Mouse (Mus musculus) right cerebral cortex, adult 2 months (tissue): ENCODE results near the gene H2afz.
"Not testable (repeated sequence)": the region's sequence is repeated elsewhere in the genome, so short reads cannot be mapped to it uniquely, and the experiment has no call there.

ENCODE experiments used
- DNase-seq, 2 experiments: peaks; one replicate each; pipeline ENCODE4 v3.0.0; 2021 to 2022; ENCODE audit warnings: low spot score in 2 of 2

H2afz gene

GRCm38 (mm10) chr3:137863330-137864123, 760 bp upstream of the H2afz start:
- DNase-seq, result no peak

- DNase-seq, result peak; percentile 86 to 91
Observed at GRCm38 (mm10) chr3:137864988-137865982, 998 bp downstream of the H2afz start.

- peak in 1 of 2 experiments; percentile 7 for DNase-seq
Observed at GRCm38 (mm10) chr3:137867133-137867436, 2.8 kb downstream of the H2afz start.

DNA sequence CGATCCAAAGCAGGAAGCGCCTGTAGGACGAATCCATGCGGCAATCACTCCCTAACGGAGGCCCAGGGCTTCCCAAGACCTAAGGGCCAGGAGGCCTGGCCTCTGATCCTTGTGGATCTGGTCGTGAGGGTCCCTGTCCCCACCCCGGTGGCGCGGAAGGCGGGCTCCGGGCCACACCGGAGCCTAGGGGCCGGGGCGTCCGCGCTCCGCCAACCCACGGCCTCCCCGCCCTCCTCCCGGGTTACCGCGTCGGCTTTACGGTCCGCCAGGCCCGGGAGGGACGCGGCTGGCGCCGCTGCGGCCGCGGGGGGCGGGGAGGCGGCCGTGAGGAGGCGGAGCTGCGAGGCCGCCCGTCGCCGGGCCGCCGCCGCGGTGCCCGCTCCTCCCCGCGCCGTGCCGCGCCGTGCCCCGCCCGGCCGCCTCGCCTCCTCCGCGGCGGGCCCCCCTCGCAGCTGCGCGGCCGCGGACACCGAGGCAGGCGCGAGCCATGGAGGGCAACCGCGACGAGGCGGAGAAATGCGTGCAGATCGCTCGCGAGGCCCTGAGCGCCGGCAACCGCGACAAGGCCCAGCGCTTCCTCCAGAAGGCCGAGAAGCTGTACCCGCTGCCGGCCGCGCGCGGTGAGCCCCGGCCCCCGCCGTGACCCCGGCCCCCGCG, 3.3 kb downstream of the H2afz start, which contains the start of gene Dnajb14:
Gene Dnajb14 (plus strand): TSS at position 239 of the 657 bp plus-strand sequence.
- DNase-seq, result peak; percentile 32 to 33

DNA sequence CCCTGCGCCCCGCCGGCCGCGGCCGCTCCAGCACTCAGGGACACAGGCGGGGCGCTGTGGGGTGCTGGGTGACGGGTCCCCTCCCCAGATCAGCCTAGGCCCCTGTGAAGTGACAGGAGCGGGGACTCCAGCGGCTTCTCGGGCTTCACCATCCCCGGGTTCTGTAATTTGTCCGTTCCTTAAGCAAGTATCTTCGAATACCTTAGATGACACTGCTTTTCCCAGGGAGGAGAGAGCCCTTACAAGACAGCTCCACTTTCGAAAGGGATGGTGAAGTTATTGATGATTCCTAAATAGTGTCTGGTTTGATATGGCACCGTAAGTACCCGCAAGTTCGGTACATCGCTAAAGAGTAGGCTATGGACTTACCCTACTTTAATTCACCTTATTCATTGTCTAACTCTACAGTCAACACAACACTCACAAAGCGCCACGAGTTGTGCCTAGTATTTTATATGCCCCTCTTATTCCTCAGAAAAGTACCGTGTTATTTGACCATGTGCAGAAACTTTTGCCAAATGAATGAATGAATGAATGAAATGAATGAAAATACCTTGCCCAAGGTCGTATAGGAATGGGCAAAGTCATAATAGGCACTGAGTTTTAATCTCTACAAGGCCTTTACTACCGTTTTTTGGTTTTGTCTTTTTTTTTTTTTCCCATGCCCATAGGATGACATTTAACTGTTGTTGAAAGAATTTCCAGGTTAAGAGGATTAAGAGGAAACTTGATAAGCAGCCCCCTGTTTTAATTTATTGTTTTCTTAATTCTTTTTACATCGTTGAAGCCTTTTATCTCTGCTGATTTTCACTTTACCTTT, 4.0 kb downstream of the H2afz start:
- DNase-seq, result peak in 1 of 2 experiments; percentile 36

- DNase-seq, result no peak
Observed at GRCm38 (mm10) chr3:137869395-137869794, 5.1 kb downstream of the H2afz start.

DNA sequence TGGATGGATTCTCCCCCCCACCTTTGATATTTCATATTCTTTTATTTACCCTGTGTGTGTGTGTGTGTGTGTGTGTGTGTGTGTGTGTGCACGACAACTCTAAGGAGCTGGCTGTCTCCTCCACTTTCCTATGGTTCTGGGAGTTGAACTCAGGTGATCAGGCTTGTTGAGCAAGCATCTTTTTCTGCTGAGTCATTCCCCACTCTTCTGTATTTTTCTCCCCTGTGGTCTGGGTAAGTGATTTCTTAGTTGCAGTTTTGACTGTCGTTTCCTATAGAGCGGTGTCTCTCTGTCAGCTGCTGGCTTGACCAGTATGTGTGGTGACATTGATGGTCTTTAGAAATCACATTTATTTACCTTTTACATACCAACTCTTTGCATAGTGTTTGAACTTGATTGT, 15.0 kb downstream of the H2afz start:
- DNase-seq, result no peak

- peak in 1 of 2 experiments; percentile 12 for DNase-seq
Observed at GRCm38 (mm10) chr3:137880109-137880748, 15.9 kb downstream of the H2afz start.

GRCm38 (mm10) chr3:137881093-137881492, 16.8 kb downstream of the H2afz start:
- no peak for DNase-seq

GRCm38 (mm10) chr3:137887961-137888360, 23.7 kb downstream of the H2afz start:
- DNase-seq, result no peak

DNA sequence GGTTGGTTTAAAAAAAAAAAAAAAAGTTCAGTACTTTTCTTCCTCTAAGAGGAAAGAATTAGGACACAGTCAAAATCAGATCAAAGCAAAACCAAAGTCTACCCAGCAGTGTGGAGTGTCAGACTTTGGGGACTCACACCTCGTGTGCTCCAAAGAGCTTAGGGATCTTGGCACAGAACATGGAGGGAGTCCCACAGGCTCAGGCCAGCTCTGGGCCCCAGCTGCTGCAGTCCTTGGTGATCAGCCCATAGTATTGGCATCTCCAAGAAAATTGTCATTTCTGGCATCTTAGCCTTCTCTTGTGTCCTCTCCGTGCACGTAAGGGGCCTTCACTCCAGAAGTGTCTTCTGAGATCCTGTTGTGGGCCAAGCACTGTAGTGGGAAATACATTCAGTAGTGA, 26.8 kb downstream of the H2afz start:
- DNase-seq, result no peak

DNA sequence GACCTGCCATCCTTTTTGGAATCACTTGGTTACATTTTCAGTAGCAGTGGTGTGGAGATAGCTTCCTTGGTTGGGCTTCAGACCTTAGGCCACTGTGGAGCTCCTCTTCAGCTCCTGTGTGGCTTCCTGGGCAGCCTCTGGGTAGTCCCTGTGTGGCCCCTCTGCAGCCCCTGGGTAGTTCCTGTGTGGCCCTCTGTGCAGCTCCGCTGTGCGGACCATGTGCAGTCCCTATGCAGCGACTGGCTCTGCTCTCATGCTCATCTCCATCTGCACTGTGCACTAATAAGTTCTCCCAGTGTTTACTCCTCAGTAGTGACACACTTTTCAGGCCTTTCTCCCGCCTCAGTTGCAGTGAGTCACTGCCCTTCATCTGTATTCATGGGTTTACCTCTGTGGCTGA, 27.8 kb downstream of the H2afz start:
- DNase-seq, result no peak

DNA sequence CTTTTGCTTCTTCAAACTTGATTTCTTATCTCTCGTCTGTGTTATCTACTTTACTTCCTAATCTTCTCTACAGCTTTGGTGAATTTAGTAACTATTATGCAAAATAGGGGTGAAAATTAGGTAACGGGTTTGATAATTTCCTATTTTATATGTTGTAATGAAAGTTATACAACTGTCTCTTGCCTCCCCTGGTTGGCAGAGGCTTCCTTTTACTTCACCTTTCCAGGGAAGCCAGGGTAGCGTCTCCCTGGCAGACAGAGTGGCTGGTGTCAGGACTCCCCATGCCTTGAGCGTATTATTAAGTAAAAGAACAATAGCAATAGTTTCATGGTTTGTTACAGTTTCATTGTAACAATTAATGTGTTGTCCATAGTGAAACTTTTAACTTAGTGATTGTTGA, 29.5 kb downstream of the H2afz start:
- DNase-seq, result no peak

DNA sequence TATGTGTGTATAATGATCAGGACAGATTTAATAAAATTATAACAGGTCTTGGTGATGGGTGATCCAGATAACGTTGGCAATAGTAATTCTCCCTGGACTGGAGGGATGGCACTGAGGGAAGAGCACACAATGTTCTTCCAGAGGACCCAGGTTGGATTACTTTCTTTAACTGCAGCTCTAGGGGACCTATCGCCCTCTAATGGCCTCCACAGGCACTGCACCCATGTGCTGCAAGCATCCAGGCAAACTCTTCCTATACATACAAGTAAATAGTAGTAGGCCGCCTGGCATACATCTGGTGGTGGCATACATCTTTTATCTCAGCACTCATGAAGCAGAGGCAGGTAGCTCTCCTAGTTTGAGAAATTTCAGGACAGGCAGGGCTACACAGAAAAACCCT, 30.9 kb downstream of the H2afz start:
- no peak for DNase-seq

- no peak for DNase-seq
Observed at GRCm38 (mm10) chr3:137896386-137896785, 32.1 kb downstream of the H2afz start.

- no peak for DNase-seq
Observed at GRCm38 (mm10) chr3:137896867-137897266, 32.6 kb downstream of the H2afz start.

DNA sequence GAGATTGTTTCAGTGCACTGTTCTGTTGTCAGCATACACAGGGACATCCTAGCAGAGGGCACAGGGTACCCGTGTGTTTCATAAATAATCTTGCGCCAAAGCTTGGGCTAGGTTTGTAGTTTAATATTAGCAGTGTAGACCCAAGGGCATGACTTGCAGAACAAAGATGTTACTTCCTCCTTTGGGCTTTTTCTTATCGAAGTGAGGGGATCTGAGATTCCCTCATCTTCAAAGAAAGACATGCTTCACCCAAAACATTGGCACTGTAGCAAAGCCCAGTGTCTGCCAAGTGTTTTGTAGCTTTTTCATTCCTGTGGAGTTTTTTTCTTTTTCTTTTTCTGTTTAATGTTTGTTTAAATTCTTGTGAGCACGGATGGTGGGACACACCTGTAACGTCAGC, 33.4 kb downstream of the H2afz start:
- DNase-seq, result no peak

- DNase-seq, result no peak
Observed at GRCm38 (mm10) chr3:137900149-137900548, 35.9 kb downstream of the H2afz start.

DNA sequence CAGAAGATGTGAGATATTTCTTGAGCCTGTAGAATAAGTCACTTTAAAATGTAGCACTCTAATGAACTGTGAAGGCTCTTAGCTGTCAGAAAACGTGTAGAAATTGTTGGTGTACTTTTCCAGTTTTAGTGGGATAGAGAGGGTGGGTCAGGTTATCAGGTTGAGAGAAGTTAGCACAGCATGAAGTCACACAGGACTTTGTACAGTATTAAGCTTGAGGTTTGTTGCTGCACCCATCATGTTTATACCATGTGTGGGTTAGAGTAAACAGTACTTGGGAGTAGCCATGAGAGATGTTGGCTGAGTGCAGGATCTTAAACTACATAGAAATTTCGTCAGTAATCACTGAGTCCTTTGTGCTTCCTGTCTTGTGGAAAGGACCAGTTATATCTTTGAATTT, 48.8 kb downstream of the H2afz start:
- DNase-seq, result no peak

GRCm38 (mm10) chr3:137914567-137914966, 50.3 kb downstream of the H2afz start:
- DNase-seq, result not testable (repeated sequence)
